Mouse (Mus musculus): ENCODE results near the gene B230118H07Rik.

B230118H07Rik gene

GRCm38 (mm10) chr2:101638979-101639839 lies 10.1 kb downstream of the B230118H07Rik start:
- DNase-seq (ENCODE audit: low spot score) = no peak

GRCm38 (mm10) chr2:101628297-101629236 lies 20.8 kb downstream of the B230118H07Rik start:
- DNase-seq (ENCODE audit: low spot score) = peak; percentile 49

DNA sequence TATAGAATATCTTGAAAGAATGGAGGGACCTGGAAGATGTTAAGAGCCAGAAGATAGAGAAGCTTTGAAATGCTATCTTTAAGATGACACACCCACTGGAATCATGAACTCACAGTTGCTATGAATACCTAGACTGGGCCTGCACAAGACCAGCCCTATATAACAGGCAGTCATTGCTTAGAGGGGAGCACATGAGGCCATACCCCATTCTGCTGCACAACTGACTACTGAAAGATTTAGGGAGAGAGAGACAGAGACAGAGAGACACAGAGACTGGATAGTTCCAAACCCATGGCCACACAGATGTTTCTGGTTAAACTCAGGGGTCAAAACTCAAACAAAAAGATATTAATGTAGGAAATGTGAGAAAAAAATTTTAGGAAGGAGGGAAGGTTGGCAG lies 22.1 kb downstream of the B230118H07Rik start:
- DNase-seq (ENCODE audit: low spot score) = no peak

GRCm38 (mm10) chr2:101624526-101624925 lies 24.8 kb downstream of the B230118H07Rik start, which contains the start of gene Rag2:
Gene Rag2 (plus strand): TSS chr2:101624718.
- DNase-seq (ENCODE audit: low spot score) = no peak

DNA sequence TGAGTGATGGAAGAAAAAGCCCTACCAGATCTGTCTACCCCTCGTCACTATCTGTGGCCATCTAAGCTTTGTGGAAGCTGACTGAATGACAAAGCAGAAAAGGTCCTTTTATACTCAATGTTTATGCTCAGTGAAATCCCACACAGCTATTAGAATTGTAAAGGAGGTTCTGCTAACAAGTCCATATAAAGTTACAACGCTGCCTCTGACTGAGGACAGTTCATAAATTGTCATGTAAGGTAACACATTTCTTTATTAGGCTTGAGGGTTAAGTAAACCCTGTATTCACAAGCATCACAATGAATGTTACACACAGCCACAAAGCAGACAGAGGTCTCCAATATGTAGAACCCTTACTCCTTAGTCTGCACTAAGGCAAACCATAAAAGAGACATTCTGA lies 25.3 kb downstream of the B230118H07Rik start:
- DNase-seq (ENCODE audit: low spot score) = no peak

- DNase-seq (ENCODE audit: low spot score) = no peak
Observed at GRCm38 (mm10) chr2:101623042-101623441, 26.3 kb downstream of the B230118H07Rik start.

DNA sequence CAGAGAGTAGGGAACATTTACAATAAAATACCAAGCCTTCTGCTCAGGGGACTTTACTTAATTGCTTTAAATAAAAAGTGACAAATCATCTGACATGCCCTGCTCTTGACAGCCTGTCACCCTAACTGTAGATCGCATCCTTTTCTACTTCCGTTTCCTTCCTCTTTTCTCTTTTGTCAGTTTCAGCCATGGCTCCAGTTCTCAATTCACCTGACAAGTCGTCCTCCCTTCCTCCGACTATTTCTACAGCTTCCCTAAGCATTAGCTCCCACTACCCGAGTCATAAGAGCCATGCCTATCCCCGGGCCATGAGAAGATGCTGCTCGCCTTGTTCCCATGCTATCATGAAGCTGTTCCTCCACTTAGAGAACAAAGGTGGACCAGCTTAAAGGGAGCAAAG lies 27.7 kb downstream of the B230118H07Rik start:
- no peak for DNase-seq (ENCODE audit: low spot score)

DNA sequence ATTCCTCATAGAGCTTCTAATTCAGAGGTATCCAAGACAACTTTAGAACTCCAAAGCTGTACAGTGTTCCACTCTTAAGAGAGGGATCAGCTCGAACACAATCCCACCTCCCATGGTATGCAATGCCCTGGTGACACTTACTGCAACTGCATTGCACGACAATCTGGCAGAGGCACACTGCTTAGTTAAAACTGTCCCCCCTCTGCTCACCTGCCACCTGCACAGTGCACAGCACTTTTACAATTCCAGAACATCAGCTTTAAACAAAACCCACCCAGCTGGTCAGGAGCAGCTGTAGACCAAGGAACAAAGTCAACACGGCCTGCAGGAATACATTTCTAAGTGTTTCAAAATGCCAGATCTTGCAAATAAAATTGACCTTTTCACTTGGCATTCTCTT lies 28.4 kb downstream of the B230118H07Rik start:
- no peak for DNase-seq (ENCODE audit: low spot score)

DNA sequence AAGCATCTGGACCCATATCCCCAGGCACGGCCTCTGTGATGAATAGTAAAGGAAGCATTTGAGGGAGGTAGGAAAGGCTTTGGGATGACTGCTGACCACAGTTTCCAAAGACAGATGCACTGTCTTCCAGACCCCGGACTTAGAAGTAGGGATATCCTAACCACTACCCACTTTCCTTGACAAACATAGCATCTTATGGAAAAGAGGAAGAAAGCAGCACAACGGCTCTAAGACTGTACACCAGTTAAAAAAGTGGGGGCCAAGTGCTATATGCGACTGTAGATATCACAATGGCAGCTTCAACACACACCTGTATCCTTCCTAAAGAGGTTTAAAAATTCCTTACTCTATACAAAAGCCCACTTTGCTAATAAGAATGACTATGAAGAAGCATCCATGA lies 31.0 kb downstream of the B230118H07Rik start:
- DNase-seq (ENCODE audit: low spot score) = no peak

- no peak for DNase-seq (ENCODE audit: low spot score)
Observed at GRCm38 (mm10) chr2:101615464-101616305, 33.6 kb downstream of the B230118H07Rik start.

GRCm38 (mm10) chr2:101610861-101611260 lies 38.5 kb downstream of the B230118H07Rik start:
- no peak for DNase-seq (ENCODE audit: low spot score)

GRCm38 (mm10) chr2:101608232-101608894 lies 41.0 kb downstream of the B230118H07Rik start:
- DNase-seq (ENCODE audit: low spot score) = no peak

- no peak for DNase-seq (ENCODE audit: low spot score)
Observed at GRCm38 (mm10) chr2:101603099-101603498, 46.2 kb downstream of the B230118H07Rik start.

- peak; percentile 33 for DNase-seq (ENCODE audit: low spot score)
Observed at GRCm38 (mm10) chr2:101600703-101601102, 48.6 kb downstream of the B230118H07Rik start.

DNA sequence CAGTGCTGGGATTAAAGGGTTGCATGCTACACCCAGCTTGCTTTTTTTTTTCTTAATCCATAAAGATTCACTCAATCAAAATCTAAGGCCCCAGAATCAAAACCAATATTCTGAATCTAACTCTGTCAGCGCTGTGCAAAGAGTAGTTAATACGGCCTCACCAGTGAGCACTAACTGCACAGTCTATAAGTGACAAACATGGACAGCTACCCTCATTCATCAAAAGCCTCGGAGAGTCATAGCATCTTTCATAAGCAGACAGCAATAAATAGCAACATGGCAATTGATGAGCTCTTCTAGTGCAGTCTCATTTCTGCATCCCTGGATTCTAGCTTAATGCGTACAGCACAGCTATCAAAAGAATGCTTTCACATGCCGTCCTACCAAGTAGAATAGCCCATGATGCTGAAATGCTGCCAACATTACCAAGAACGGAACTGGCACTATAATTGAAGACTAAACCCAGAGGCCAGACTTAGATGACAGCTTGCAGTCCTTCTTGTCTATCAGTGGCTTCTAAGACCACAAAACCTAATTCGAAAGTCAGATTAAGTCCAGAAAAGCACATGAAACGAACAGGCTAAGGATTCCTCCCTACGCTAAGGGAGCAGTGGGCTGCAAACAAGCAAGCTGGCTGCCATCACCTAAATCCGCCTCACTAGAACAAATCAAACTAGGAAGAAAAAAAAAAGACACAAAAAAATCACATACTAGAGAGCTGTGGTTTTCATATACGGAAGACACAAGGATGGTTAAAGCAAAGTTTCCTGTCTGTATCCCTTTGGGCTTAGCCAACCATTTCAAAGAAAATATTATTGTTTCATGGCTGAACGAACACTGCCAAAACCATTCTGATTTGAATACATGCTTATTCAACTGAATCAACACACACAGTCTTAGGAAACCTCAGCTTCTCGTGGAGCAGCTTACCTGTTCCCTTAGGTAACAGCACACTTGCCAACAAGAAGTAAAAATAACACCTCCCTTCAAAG lies 50.8 kb downstream of the B230118H07Rik start:
- no peak for DNase-seq (ENCODE audit: low spot score)

- no peak for DNase-seq (ENCODE audit: low spot score)
Observed at GRCm38 (mm10) chr2:101597186-101597585, 52.1 kb downstream of the B230118H07Rik start.

GRCm38 (mm10) chr2:101594681-101595080 lies 54.7 kb downstream of the B230118H07Rik start:
- DNase-seq (ENCODE audit: low spot score) = no peak

GRCm38 (mm10) chr2:101592886-101593285 lies 56.4 kb downstream of the B230118H07Rik start:
- DNase-seq (ENCODE audit: low spot score) = no peak

DNA sequence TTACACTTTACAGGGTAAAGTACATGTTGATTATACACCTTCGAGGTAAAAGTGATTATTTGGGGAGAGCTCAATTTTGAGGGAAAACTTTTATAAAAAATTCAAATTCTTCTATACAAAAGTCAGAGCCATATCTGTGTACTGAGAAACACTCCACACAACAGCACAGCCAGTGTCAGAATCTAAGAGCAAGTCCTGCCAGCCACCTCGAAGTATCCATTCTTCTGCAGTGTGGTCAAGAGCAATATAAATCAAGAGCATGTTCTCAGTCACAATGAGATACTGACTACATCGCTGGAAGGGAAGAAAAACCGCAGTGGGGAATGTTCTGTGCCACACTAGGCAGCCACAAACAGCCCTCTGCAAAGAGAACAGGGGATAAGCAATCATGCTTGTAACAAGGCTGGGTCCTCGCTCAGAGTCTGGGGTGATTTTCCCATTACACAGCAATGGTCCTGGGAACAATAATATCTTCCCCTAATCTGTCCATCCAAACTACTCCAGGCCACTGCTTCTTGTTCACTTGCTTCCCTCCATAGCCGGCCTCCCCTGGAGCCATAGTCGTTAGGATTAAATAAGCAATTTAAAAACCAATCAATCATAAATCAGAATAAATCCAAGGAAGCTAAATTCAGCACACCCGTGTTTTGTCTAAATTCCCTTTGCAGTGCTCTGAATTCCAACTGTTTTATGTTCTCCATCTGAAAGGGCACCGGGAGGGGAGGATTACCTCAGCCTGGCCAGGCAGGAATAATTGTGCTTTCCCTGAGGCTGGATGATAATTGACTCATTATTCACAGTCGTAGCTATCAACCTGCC lies 57.1 kb downstream of the B230118H07Rik start:
- DNase-seq (ENCODE audit: low spot score) = no peak

Data from ovary, postnatal 14 days (tissue).